Mouse (Mus musculus): ENCODE results near the gene Oxnad1. TPM values are rescaled to one million over a fixed set of nuclear protein-coding genes. Genes with fewer than 3 reads are reported as not detected.

Gene Oxnad1
- polyA plus RNA-seq (2014; fragmentation: Nextera tagmentation; extraction: Ambion mirVana), result 25.6 and 31.9 TPM in 2 replicates

- H3K27ac ChIP-seq (ENCODE audit: low read depth, low read length), result peak within 1 kb of the TSS; percentile 94
- H3K27me3 ChIP-seq (ENCODE audit: control insufficient read depth, insufficient read depth, low read length), result no peaks in the 10 kb centered on the region
- peak; percentile 94 for ATAC-seq (replicated peaks; ENCODE audit: insufficient number of reproducible peaks, low FRiP score, low TSS enrichment)
- peak within 1 kb of the TSS; percentile 85 for H3K9ac ChIP-seq (ENCODE audit: low read depth, low read length)
- H3K4me2 ChIP-seq, result peak within 1 kb of the TSS; percentile 70
- H3K36me3 ChIP-seq (ENCODE audit: control insufficient read depth, insufficient read depth, low read length), result peaks cover 10% of the 10 kb centered on the region; the same call in 1 of the 2 replicates
- WGBS (ENCODE audit: insufficient replicate concordance), result 3% methylated on average over 22 of the region's 22 CpGs
- no peaks in the 10 kb centered on the region for H3K4me1 ChIP-seq (ENCODE audit: control insufficient read depth, insufficient read depth, low read length)
- H3K9me3 ChIP-seq (replicated peaks; ENCODE audit: control insufficient read depth, low read length), result no peaks in the 10 kb centered on the region
- peak within 1 kb of the TSS; percentile 60 for H3K4me3 ChIP-seq (ENCODE audit: low read depth, low read length)
Measured at GRCm38 (mm10) chr14:32084761-32085485, at the start of gene Oxnad1. TSS of gene Oxnad1 (plus strand) at chr14:32085374.

- H3K36me3 ChIP-seq (ENCODE audit: control insufficient read depth, insufficient read depth, low read length), result no peaks in the 10 kb centered on the region
- no peak overlapping the region for H3K4me3 ChIP-seq (ENCODE audit: low read depth, low read length)
- no peak for ATAC-seq (replicated peaks; ENCODE audit: insufficient number of reproducible peaks, low FRiP score, low TSS enrichment)
- WGBS (ENCODE audit: insufficient replicate concordance), result 77% methylated on average over 5 of the region's 5 CpGs
- no peak overlapping the region for H3K9ac ChIP-seq (ENCODE audit: low read depth, low read length)
- H3K4me2 ChIP-seq, result no peak overlapping the region
- no peaks in the 10 kb centered on the region; the same call in 1 of the 2 replicates for H3K9me3 ChIP-seq (replicated peaks; ENCODE audit: control insufficient read depth, low read length)
- H3K4me1 ChIP-seq (ENCODE audit: control insufficient read depth, insufficient read depth, low read length), result no peaks in the 10 kb centered on the region
- no peaks in the 10 kb centered on the region for H3K27me3 ChIP-seq (ENCODE audit: control insufficient read depth, insufficient read depth, low read length)
- H3K27ac ChIP-seq (ENCODE audit: low read depth, low read length), result no peak overlapping the region
Measured at GRCm38 (mm10) chr14:32036482-32036881, 48.7 kb upstream of the Oxnad1 start.

GRCm38 (mm10) chr14:32037661-32038252 lies 47.4 kb upstream of the Oxnad1 start:
- Histone ChIP-seq H3K36me3 (ENCODE audit: control insufficient read depth, insufficient read depth, low read length) (no peaks in the 10 kb centered on the region), H3K27me3 (ENCODE audit: control insufficient read depth, insufficient read depth, low read length) (no peaks in the 10 kb centered on the region), H3K4me1 (ENCODE audit: control insufficient read depth, insufficient read depth, low read length) (no peaks in the 10 kb centered on the region), H3K4me2 (no peak overlapping the region), H3K9ac (ENCODE audit: low read depth, low read length) (no peak overlapping the region), H3K4me3 (ENCODE audit: low read depth, low read length) (no peak overlapping the region), H3K27ac (ENCODE audit: low read depth, low read length) (peak overlapping the region; percentile 46), H3K9me3 (replicated peaks; ENCODE audit: control insufficient read depth, low read length) (no peaks in the 10 kb centered on the region; the same call in 1 of the 2 replicates)
- 74% methylated on average over 8 of the region's 8 CpGs for WGBS (ENCODE audit: insufficient replicate concordance)
- ATAC-seq (replicated peaks; ENCODE audit: insufficient number of reproducible peaks, low FRiP score, low TSS enrichment), result peak; percentile 82

DNA sequence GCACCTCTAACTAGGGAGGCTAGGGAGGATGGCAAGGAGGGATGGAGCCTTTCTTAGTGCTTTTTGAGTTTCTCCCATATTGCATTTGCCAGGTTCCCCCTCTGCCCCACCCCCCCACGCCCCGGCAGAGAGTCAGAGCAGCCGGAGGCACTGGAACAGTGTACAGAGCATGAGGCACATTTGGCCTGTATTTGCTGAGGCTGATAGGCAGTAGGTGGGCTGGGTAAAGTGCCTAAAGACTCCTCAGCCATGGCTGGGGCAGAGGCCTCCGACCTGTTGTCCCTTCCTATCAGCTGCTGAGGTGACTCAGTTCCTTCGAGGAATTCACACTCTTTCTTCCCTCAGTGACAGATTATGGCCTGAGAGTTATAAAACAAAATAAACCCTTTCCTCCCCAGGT lies 43.1 kb upstream of the Oxnad1 start:
- Histone ChIP-seq H3K27ac (ENCODE audit: low read depth, low read length) (no peak overlapping the region), H3K4me1 (ENCODE audit: control insufficient read depth, insufficient read depth, low read length) (peaks cover 9% of the 10 kb centered on the region; the same call in 1 of the 2 replicates), H3K9ac (ENCODE audit: low read depth, low read length) (no peak overlapping the region), H3K4me2 (no peak overlapping the region), H3K9me3 (replicated peaks; ENCODE audit: control insufficient read depth, low read length) (no peaks in the 10 kb centered on the region; the same call in 1 of the 2 replicates), H3K27me3 (ENCODE audit: control insufficient read depth, insufficient read depth, low read length) (no peaks in the 10 kb centered on the region), H3K36me3 (ENCODE audit: control insufficient read depth, insufficient read depth, low read length) (no peaks in the 10 kb centered on the region), H3K4me3 (ENCODE audit: low read depth, low read length) (no peak overlapping the region)
- WGBS (ENCODE audit: insufficient replicate concordance), result 37% methylated on average over 5 of the region's 5 CpGs
- ATAC-seq (replicated peaks; ENCODE audit: insufficient number of reproducible peaks, low FRiP score, low TSS enrichment), result no peak

GRCm38 (mm10) chr14:32046357-32046756 lies 38.8 kb upstream of the Oxnad1 start:
- 64% methylated on average over 8 of the region's 8 CpGs for WGBS (ENCODE audit: insufficient replicate concordance)
- Histone ChIP-seq H3K9ac (ENCODE audit: low read depth, low read length) (no peak overlapping the region), H3K4me2 (no peak overlapping the region), H3K27me3 (ENCODE audit: control insufficient read depth, insufficient read depth, low read length) (no peaks in the 10 kb centered on the region), H3K4me1 (ENCODE audit: control insufficient read depth, insufficient read depth, low read length) (peaks cover 12% of the 10 kb centered on the region), H3K27ac (ENCODE audit: low read depth, low read length) (no peak overlapping the region; the same call in 1 of the 2 replicates), H3K36me3 (ENCODE audit: control insufficient read depth, insufficient read depth, low read length) (no peaks in the 10 kb centered on the region), H3K9me3 (replicated peaks; ENCODE audit: control insufficient read depth, low read length) (no peaks in the 10 kb centered on the region), H3K4me3 (ENCODE audit: low read depth, low read length) (no peak overlapping the region)
- no peak for ATAC-seq (replicated peaks; ENCODE audit: insufficient number of reproducible peaks, low FRiP score, low TSS enrichment)

DNA sequence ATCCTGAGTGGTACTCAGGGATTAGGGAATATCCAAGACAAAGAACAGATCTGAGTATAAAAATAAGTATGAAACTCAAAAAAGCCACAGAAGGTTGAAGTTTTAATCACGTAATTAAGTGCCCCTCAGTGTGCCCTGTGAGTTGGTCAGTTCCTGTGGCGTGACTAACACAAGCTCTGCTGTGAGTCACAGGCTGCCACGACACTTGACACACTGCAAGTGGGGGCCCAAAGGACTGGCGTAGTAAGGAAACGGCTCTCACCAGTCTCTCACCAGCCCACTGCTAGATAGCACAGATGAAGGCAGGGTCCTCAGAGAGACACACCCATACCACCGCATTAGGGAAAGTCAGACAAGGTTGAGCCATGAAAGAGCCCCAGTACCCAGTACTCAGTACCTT lies 35.0 kb upstream of the Oxnad1 start:
- no peak overlapping the region for H3K4me2 ChIP-seq
- 58% methylated on average over 6 of the region's 6 CpGs for WGBS (ENCODE audit: insufficient replicate concordance)
- H3K9ac ChIP-seq (ENCODE audit: low read depth, low read length), result no peak overlapping the region
- no peak for ATAC-seq (replicated peaks; ENCODE audit: insufficient number of reproducible peaks, low FRiP score, low TSS enrichment)
- H3K4me3 ChIP-seq (ENCODE audit: low read depth, low read length), result no peak overlapping the region
- no peak overlapping the region for H3K27ac ChIP-seq (ENCODE audit: low read depth, low read length)
- H3K36me3 ChIP-seq (ENCODE audit: control insufficient read depth, insufficient read depth, low read length), result no peaks in the 10 kb centered on the region
- peaks cover 17% of the 10 kb centered on the region for H3K4me1 ChIP-seq (ENCODE audit: control insufficient read depth, insufficient read depth, low read length)
- no peaks in the 10 kb centered on the region for H3K9me3 ChIP-seq (replicated peaks; ENCODE audit: control insufficient read depth, low read length)
- H3K27me3 ChIP-seq (ENCODE audit: control insufficient read depth, insufficient read depth, low read length), result no peaks in the 10 kb centered on the region

DNA sequence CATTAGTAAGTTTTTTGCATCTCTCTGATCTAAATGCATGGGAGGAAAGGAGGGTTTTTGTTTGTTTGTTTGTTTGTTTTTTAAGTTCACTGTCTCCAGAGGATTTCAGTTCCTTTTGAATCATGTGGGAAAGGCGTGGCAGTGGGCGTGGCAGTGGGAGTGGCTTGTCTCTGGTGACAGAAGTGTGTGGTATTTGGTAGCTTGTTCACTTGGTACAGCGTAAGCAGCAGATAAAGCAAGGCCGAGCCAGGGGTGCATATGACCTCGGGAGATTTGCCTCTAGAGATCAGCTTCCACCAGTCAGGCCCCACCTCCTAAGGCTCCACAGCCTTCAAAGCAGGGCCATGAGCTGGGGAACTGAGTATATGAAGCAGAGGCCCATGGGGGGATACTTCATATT lies 31.3 kb upstream of the Oxnad1 start:
- H3K9me3 ChIP-seq (replicated peaks; ENCODE audit: control insufficient read depth, low read length), result no peaks in the 10 kb centered on the region
- H3K36me3 ChIP-seq (ENCODE audit: control insufficient read depth, insufficient read depth, low read length), result no peaks in the 10 kb centered on the region
- 52% methylated on average over 5 of the region's 5 CpGs for WGBS (ENCODE audit: insufficient replicate concordance)
- H3K4me2 ChIP-seq, result no peak overlapping the region
- no peak for ATAC-seq (replicated peaks; ENCODE audit: insufficient number of reproducible peaks, low FRiP score, low TSS enrichment)
- H3K27ac ChIP-seq (ENCODE audit: low read depth, low read length), result no peak overlapping the region
- no peaks in the 10 kb centered on the region for H3K27me3 ChIP-seq (ENCODE audit: control insufficient read depth, insufficient read depth, low read length)
- H3K4me3 ChIP-seq (ENCODE audit: low read depth, low read length), result no peak overlapping the region
- H3K4me1 ChIP-seq (ENCODE audit: control insufficient read depth, insufficient read depth, low read length), result peaks cover 20% of the 10 kb centered on the region
- no peak overlapping the region for H3K9ac ChIP-seq (ENCODE audit: low read depth, low read length)

GRCm38 (mm10) chr14:32054788-32055187 lies 30.4 kb upstream of the Oxnad1 start:
- no peaks in the 10 kb centered on the region for H3K9me3 ChIP-seq (replicated peaks; ENCODE audit: control insufficient read depth, low read length)
- no peak overlapping the region for H3K4me3 ChIP-seq (ENCODE audit: low read depth, low read length)
- H3K36me3 ChIP-seq (ENCODE audit: control insufficient read depth, insufficient read depth, low read length), result no peaks in the 10 kb centered on the region
- peaks cover 20% of the 10 kb centered on the region for H3K4me1 ChIP-seq (ENCODE audit: control insufficient read depth, insufficient read depth, low read length)
- 51% methylated on average over 10 of the region's 10 CpGs for WGBS (ENCODE audit: insufficient replicate concordance)
- H3K9ac ChIP-seq (ENCODE audit: low read depth, low read length), result no peak overlapping the region
- ATAC-seq (replicated peaks; ENCODE audit: insufficient number of reproducible peaks, low FRiP score, low TSS enrichment), result no peak
- H3K4me2 ChIP-seq, result no peak overlapping the region
- no peak overlapping the region; the same call in 1 of the 2 replicates for H3K27ac ChIP-seq (ENCODE audit: low read depth, low read length)
- no peaks in the 10 kb centered on the region for H3K27me3 ChIP-seq (ENCODE audit: control insufficient read depth, insufficient read depth, low read length)

Measured in heart, embryonic 11.5 days (tissue).